Mouse (Mus musculus): ENCODE measurements at regions not wholly inside any gene's neighbourhood (a gene's known extent, or its start where the extent isn't known, plus 50 kb on each side); places are given as distances from the start of the nearest gene placed in this dataset.
"Not testable (repeated sequence)": the region's sequence is repeated elsewhere in the genome, so short reads cannot be mapped to it uniquely, and the experiment has no call there.

DNA sequence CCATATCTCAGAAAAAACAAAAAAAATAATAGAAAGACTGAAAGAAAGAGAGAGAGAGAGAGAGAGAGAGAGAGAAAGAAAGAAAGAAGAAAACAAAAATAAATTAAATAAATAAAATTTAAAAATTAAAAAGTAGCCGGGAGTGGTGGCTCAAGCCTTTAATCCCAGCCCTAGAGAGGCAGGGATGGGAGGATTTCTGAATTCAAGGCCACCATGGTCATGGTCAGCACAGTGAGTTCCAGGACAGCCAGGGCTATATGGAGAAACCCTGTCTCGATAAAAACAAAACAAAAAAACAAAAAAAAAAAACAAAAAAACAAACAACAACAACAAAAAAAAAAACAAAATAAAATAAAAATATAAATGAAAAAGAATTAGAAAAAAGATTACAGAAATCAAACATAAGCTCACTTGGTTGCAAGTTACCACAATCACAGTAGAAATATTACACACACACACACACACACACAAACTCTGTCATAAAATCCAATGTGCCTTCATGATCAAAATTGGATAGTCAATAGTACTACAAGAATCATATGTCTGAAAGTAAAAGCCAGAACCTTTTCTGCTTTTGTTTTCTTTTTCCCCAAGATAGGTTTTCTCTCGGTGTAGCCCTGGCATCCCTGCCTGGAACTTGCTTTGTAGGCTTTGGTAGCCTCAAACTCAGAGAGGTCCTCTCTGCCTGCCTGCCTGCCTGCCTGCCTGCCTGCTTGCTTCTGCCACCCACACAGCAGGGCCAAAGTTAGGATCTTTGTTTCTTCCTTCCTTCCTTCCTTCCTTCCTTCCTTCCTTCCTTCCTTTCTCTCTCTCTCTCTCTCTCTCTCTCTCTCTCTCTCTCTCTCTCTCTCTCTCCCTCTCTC is 476.1 kb upstream of the Olfr161 start:
- H3K27me3 ChIP-seq (replicated peaks; ENCODE audit: insufficient read depth, low read length); H3K9ac ChIP-seq (replicated peaks; ENCODE audit: low read depth); H3K36me3 ChIP-seq (ENCODE audit: insufficient read depth, low read length); H3K27ac ChIP-seq (ENCODE audit: low read length); H3K4me2 ChIP-seq (replicated peaks; ENCODE audit: low read depth, low read length); H3K9me3 ChIP-seq (ENCODE audit: low read length); H3K4me1 ChIP-seq (ENCODE audit: insufficient read depth, low read depth, low read length); H3K4me3 ChIP-seq (ENCODE audit: low read depth, low read length): not testable (repeated sequence)
- ATAC-seq, result peak; percentile 92
- WGBS, result 46% methylated on average over 2 of the region's 3 CpGs
- DNase-seq (ENCODE audit: low spot score), result peak; percentile 5

DNA sequence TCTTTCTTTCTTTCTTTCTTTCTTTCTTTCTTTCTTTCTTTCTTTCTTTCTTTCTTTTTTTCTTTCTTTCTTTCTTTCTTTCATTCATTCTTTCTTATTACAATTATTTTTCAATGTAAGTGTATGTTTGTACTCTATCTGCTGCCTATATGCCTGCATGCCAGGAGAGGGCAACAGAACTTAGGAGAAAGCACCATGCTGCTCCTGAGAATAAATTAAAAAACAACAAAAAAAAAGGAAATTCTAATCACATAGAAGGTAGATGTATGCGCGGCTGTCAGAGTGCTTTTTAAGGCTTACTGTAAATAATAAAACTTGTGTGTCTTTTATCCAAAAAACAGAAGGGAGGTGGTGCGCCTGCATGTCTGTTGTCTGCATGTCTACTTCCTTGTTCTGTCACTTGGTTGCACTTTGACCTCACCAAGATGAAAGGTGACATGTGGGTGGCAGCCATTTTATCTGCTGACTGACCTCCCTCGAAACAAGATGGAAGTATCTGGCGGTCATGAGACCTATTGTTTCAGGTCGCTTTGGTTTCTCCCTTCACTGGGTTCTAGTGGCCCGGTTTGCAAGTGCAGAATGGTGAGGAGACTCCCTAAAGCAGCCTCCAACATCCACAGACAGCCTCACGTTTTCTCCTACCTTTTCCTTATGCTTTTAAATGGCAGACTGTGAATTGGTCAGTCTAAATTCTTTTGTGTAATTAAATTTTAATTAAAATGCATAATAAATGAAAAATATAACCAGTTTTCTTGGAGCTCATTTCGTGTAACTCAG is 475.3 kb upstream of the Olfr161 start:
- H3K36me3 ChIP-seq (ENCODE audit: insufficient read depth, low read length); H3K4me1 ChIP-seq (ENCODE audit: insufficient read depth, low read depth, low read length); H3K9ac ChIP-seq (replicated peaks; ENCODE audit: low read depth); H3K27ac ChIP-seq (ENCODE audit: low read length); H3K9me3 ChIP-seq (ENCODE audit: low read length); H3K4me3 ChIP-seq (ENCODE audit: low read depth, low read length); H3K27me3 ChIP-seq (replicated peaks; ENCODE audit: insufficient read depth, low read length); H3K4me2 ChIP-seq (replicated peaks; ENCODE audit: low read depth, low read length): not testable (repeated sequence)
- 65% methylated on average over 8 of the region's 9 CpGs for WGBS
- peak; percentile 70 for ATAC-seq
- DNase-seq (ENCODE audit: low spot score), result peak; percentile 17

DNA sequence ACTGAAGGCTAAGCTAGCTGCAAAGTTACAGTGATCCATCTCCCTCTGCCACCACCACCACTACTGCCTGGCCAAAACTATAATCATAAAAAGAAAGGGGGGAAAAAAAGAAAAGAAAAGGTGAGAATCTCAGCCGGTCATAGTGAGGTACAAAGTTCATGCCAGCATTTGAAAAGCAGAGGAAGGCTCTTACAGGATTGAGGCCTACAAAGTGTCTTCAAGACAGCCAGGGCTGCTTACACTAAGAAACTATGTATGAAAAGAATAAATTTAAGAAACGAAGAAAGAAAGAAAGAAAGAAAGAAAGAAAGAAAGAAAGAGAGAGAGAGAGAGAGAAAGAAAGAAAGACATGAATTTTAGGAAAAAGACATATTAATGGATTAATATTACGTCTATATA is 474.7 kb upstream of the Olfr161 start:
- not testable (repeated sequence) for H3K4me3 ChIP-seq (ENCODE audit: low read depth, low read length); H3K9me3 ChIP-seq (ENCODE audit: low read length); DNase-seq (ENCODE audit: low spot score); H3K36me3 ChIP-seq (ENCODE audit: insufficient read depth, low read length); H3K27ac ChIP-seq (ENCODE audit: low read length); H3K4me2 ChIP-seq (replicated peaks; ENCODE audit: low read depth, low read length); H3K27me3 ChIP-seq (replicated peaks; ENCODE audit: insufficient read depth, low read length); H3K9ac ChIP-seq (replicated peaks; ENCODE audit: low read depth); ATAC-seq; H3K4me1 ChIP-seq (ENCODE audit: insufficient read depth, low read depth, low read length)
- WGBS, result 77% methylated on average over 2 of the region's 3 CpGs

DNA sequence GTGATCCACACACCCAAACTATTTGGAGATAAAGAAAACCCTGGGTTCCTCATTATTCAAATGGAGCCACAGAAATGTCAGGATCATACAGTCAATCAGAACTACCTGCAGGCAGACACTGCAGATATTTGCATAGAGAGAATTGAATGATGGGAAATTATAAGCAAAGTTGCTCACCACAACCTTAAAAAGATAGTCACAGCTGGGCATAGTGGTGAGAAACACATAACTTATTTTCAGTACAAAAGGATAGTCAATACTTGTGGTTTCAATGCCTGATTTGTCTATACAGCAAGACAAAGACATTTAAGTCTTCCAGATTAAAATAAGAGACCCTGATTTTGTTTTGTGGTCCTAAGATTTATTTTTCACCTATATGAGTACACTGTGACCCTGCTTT is 469.6 kb upstream of the Olfr161 start:
- not testable (repeated sequence) for H3K27ac ChIP-seq (ENCODE audit: low read length); H3K9ac ChIP-seq (replicated peaks; ENCODE audit: low read depth); ATAC-seq; H3K4me2 ChIP-seq (replicated peaks; ENCODE audit: low read depth, low read length); H3K4me3 ChIP-seq (ENCODE audit: low read depth, low read length); H3K9me3 ChIP-seq (ENCODE audit: low read length); H3K27me3 ChIP-seq (replicated peaks; ENCODE audit: insufficient read depth, low read length); DNase-seq (ENCODE audit: low spot score); H3K4me1 ChIP-seq (ENCODE audit: insufficient read depth, low read depth, low read length); H3K36me3 ChIP-seq (ENCODE audit: insufficient read depth, low read length)

DNA sequence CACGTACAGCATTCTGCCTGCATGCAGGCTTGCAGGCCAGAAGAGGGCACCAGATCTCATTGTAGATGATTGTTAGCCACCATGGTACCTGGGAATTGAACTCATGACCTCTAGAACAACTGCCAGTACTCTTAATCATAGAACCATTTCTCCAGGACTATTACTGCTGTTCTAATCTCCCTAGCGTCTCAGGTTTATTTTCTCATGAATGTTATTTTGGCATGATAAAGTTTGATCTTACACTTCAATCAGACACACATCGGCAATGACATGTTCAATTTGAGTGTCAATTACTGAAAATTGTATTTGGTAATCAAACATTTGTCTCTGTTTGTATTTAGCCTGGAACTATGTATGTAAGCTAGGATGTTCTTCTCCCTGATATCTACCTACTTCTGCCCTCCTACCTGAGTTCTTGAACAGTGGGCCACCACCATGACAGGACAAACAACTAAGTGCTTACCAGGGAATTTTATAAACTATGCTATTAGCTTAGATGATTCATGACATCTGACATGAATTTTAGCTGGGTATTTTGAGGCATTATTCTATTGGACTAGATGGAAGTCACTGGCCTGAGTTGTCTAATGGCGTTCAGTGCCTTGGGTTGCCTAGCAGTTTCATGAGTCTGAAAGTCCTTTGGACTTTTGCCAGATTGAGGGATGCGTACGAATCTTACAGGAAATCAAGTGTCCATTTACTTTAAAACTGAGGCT is 468.5 kb upstream of the Olfr161 start:
- DNase-seq (ENCODE audit: low spot score); H3K4me2 ChIP-seq (replicated peaks; ENCODE audit: low read depth, low read length); H3K4me3 ChIP-seq (ENCODE audit: low read depth, low read length); H3K27me3 ChIP-seq (replicated peaks; ENCODE audit: insufficient read depth, low read length); H3K36me3 ChIP-seq (ENCODE audit: insufficient read depth, low read length); H3K27ac ChIP-seq (ENCODE audit: low read length); H3K9me3 ChIP-seq (ENCODE audit: low read length); H3K4me1 ChIP-seq (ENCODE audit: insufficient read depth, low read depth, low read length); ATAC-seq; H3K9ac ChIP-seq (replicated peaks; ENCODE audit: low read depth): not testable (repeated sequence)
- 53% methylated on average over 4 of the region's 6 CpGs for WGBS

DNA sequence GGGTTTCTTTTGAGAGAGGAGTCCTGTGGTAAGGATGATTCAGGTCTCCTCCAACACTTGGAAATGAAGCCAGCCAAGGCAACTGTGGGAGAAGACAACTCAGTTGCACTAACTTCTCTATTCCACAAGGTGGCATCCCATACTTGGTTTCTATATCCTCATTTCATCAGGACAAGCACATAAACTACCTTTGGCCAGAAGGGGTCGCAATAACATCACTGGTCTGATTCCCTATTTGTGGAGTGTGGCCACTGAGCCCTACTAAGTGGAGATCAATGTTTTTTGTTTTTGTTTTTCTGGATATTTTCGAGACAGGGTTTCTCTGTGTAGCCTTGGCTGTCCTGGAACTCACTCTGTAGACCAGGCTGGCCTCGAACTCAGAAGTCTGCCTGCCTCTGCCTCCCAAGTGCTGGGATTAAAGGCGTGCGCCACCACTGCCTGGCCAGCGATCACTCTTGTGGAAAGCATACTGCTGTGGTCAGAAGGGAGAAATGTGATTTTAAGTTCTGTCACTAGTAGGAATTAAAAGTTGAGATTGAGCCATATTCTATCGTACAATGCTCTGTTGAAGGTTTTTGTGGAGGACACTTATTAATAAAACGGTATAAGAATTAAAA is 467.9 kb upstream of the Olfr161 start:
- not testable (repeated sequence) for H3K27me3 ChIP-seq (replicated peaks; ENCODE audit: insufficient read depth, low read length); H3K4me3 ChIP-seq (ENCODE audit: low read depth, low read length); H3K36me3 ChIP-seq (ENCODE audit: insufficient read depth, low read length); H3K9me3 ChIP-seq (ENCODE audit: low read length); H3K9ac ChIP-seq (replicated peaks; ENCODE audit: low read depth); H3K4me1 ChIP-seq (ENCODE audit: insufficient read depth, low read depth, low read length); H3K4me2 ChIP-seq (replicated peaks; ENCODE audit: low read depth, low read length); H3K27ac ChIP-seq (ENCODE audit: low read length)
- DNase-seq (ENCODE audit: low spot score), result peak; percentile 21
- 67% methylated on average over 8 of the region's 8 CpGs for WGBS
- ATAC-seq, result peak; percentile 37
- TF ChIP-seq CTCF (IDR thresholded peaks at IDR 0.05), result peak; percentile 32

DNA sequence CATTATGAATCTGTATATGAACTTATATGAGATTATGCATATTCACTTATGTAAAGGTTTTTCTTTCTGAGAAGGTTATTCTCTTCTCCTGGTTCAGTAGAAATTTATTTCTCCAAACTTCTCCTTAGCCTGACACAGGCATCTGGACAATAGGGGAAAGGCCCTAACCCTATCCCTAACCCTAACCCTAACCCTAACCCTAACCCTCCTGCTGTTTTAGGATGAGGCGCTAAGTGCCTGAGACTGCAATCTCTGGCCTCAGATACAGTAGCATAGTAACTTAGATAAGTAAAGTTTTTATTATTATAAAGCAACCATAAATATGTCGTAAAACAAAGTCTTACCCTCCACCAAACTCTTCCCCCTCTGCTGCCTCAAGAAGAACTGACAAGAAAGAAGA is 463.5 kb upstream of the Olfr161 start:
- H3K4me2 ChIP-seq (replicated peaks; ENCODE audit: low read depth, low read length); H3K4me1 ChIP-seq (ENCODE audit: insufficient read depth, low read depth, low read length); ATAC-seq; H3K36me3 ChIP-seq (ENCODE audit: insufficient read depth, low read length); H3K27me3 ChIP-seq (replicated peaks; ENCODE audit: insufficient read depth, low read length); H3K9ac ChIP-seq (replicated peaks; ENCODE audit: low read depth); H3K27ac ChIP-seq (ENCODE audit: low read length); H3K4me3 ChIP-seq (ENCODE audit: low read depth, low read length); H3K9me3 ChIP-seq (ENCODE audit: low read length); DNase-seq (ENCODE audit: low spot score): not testable (repeated sequence)
- WGBS, result 38% methylated on average over 2 of the region's 2 CpGs

All from lung, postnatal 0 days (tissue).